Mouse (Mus musculus) forebrain, embryonic 12.5 days (tissue): Measurements from ENCODE around the gene Dgat2. TPM values are rescaled to one million over a fixed set of nuclear protein-coding genes. Genes with fewer than 3 reads are reported as not detected.

Experiments used
- ATAC-seq: fragments of 200-750 bp; cut with Nextera tagmentation; 2 replicates; pipeline ENCODE4 v1.8.0; 2017; ENCODE audit warnings: moderate TSS enrichment; ENCODE audit not compliant: low FRiP score
- H3K27ac ChIP-seq: fragments of 300-500 bp; sonication (generic); 2 replicates; pipeline ENCODE4 v1.5.1; 2016; ENCODE audit warnings: mild to moderate bottlenecking
- H3K27me3 ChIP-seq: fragments of 300-500 bp; sonication (generic); 2 replicates; pipeline ENCODE4 v1.6.1; 2016; ENCODE audit warnings: mild to moderate bottlenecking
- H3K36me3 ChIP-seq: fragments of 300-500 bp; sonication (generic); replicated peaks from 2 replicates; pipeline ENCODE4 v1.6.1; 2016; ENCODE audit warnings: mild to moderate bottlenecking
- H3K4me1 ChIP-seq: fragments of 300-500 bp; sonication (generic); 2 replicates; pipeline ENCODE4 v1.6.1; 2016
- H3K4me2 ChIP-seq: fragments of 300-500 bp; sonication (generic); 2 replicates; pipeline ENCODE4 v1.6.1; 2016; ENCODE audit warnings: mild to moderate bottlenecking, moderate library complexity
- H3K4me3 ChIP-seq: fragments of 300-500 bp; sonication (generic); replicated peaks from 2 replicates; pipeline ENCODE4 v1.5.1; 2016; ENCODE audit warnings: mild to moderate bottlenecking
- H3K9ac ChIP-seq: fragments of 300-500 bp; sonication (generic); 2 replicates; pipeline ENCODE4 v1.6.1; 2016; ENCODE audit warnings: mild to moderate bottlenecking
- H3K9me3 ChIP-seq: fragments of 300-500 bp; sonication (generic); 2 replicates; pipeline ENCODE4 v1.6.1; 2016
- WGBS: fragments of 180-500 bp; shearing (Covaris S2); methylation state at CpG from one replicate; pipeline ENCODE4 v1.1.7; 2016; 5-methylcytosine and 5-hydroxymethylcytosine counted together
- polyA plus RNA-seq: library from polyadenylated mRNA; unstranded; fragments of >200 nt; fragmentation: Nextera tagmentation; extraction: Ambion mirVana; gene quantifications from 2 replicates; pipeline ENCODE4 v1.2.1, GENCODE M21; 2016

The Dgat2 gene
- polyA plus RNA-seq, 1 experiment from 2014 or later = 8.6 TPM

DNA sequence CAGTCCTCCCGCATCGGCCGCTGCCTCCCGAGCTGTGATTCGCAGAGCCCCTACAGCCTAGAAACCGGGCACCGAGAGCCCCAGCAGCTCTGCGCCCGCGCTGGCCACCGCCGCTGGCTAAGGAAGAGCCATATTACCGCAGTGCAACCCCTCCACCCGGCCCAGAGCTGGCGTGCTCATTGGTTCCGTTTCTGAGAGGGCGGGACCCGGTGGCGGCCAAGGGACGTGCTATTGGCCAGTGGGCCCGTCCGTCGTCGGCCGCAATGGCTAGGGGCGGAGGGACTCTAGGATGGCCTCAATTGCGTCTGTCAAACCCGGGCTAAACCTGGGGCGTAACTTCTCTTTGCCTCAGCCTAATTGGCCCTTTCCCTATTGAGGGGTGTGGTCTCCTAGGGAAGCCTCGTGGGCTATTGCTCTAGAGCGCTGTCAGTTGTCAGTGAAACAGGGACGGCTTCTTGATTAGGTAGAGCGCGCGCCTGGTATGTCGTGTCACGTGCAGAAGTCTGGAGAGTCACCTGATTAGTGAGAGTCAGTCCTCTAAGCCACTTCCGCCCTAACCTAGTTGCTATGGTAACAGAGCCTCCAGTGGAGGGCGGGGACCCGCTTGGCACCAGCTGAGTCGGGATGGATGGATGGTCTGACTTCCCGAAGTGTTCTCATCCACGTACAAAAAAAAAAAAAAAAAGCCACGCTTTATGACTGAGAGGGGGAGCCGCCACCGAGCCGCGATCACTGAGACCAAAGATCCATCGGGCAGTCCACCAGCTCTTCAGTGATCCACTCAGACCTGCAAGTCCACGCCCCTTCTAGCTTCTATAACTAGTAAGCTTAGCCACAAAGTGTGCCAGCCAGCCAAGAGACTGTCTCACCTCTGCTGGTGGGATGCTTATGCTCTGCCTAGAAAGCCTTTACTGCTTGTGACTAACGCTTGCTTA, 41.3 kb downstream of the Dgat2 start, which contains the start of gene Uvrag:
Gene Uvrag, minus strand, starts transcription at position 158 of the 935 bp plus-strand sequence.
- WGBS = under 1% methylated on average over 51 of the region's 51 CpGs
- H3K9ac ChIP-seq = peak within 1 kb of the TSS; percentile 90
- 0 out of 2 replicates have a peak, but pooled peaks cover 2% of the 10 kb centered on the region for H3K27me3 ChIP-seq
- H3K4me1 ChIP-seq = peaks cover 21% of the 10 kb centered on the region
- H3K4me3 ChIP-seq = peak within 1 kb of the TSS; percentile 94
- peak within 1 kb of the TSS; percentile 72 for H3K4me2 ChIP-seq
- ATAC-seq = peak; percentile 99
- no peaks in the 10 kb centered on the region for H3K36me3 ChIP-seq
- H3K27ac ChIP-seq = peak within 1 kb of the TSS; percentile 87
- H3K9me3 ChIP-seq = no peaks in the 10 kb centered on the region

DNA sequence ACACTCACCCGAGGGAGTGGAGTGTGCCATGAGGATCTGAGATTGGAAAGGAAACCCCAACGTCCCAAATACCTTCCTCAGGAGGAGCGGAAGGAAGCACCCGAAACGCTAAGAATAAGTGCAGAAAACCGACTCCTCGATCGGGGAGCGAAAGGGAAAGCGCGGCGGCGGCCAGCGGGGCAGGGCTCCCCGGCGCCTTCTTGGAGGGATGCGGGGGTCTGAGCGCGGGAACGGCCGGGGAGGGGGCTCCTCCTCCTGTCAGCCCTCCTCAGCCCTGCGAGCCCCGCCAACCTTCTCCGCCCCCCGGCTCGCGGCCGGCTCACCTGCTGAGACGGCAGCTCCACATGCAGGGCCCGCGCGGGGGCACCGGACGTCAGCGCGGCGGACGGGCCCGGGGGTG, 42.0 kb downstream of the Dgat2 start:
- ATAC-seq = no peak
- WGBS = 0% methylated on average over 20 of the region's 39 CpGs
- Histone ChIP-seq H3K4me1 (peaks cover 21% of the 10 kb centered on the region), H3K27ac (peak overlapping the region; percentile 87), H3K9ac (peak overlapping the region; percentile 90), H3K9me3 (no peaks in the 10 kb centered on the region), H3K4me3 (peak overlapping the region; percentile 94), H3K36me3 (no peaks in the 10 kb centered on the region), H3K27me3 (0 out of 2 replicates have a peak, but pooled peaks cover 2% of the 10 kb centered on the region), H3K4me2 (peak overlapping the region; percentile 72)

DNA sequence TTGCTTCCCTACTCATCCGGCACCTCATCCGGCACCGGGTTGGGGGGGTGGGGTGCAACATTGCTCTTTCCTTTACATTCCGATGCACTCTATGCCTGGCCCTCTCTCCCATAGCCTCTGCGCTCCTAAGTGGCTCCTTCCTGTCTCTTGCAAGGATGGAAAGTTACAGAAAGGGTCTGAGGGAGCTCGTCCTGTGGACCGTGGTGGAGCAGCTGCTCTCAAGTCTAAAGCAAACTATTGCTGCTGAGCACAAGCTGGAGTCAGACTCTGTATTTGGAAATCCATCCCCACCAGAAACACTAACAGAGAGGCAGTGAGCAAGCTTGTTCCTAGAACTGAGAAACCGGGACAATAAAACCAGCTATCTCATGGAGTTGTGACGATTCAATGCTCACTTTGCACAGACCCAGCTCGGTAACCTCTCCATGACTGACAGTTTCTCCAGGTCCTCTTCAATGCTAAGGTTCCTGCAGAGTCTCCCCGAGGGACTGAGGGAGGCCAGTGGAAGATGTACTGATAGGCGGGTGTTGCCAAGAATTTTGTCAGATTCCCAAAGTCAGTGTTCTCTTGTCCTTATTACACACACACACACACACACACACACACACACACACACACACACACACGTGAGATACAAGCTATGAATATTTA, 42.6 kb downstream of the Dgat2 start:
- WGBS = 2% methylated on average over 13 of the region's 13 CpGs
- Histone ChIP-seq H3K36me3 (no peaks in the 10 kb centered on the region), H3K4me2 (peak overlapping the region; percentile 72), H3K9ac (peak overlapping the region; percentile 90), H3K4me1 (peaks cover 21% of the 10 kb centered on the region), H3K27me3 (0 out of 2 replicates have a peak, but pooled peaks cover 2% of the 10 kb centered on the region), H3K27ac (no peak overlapping the region), H3K9me3 (no peaks in the 10 kb centered on the region), H3K4me3 (peak overlapping the region; percentile 94)
- ATAC-seq = no peak

DNA sequence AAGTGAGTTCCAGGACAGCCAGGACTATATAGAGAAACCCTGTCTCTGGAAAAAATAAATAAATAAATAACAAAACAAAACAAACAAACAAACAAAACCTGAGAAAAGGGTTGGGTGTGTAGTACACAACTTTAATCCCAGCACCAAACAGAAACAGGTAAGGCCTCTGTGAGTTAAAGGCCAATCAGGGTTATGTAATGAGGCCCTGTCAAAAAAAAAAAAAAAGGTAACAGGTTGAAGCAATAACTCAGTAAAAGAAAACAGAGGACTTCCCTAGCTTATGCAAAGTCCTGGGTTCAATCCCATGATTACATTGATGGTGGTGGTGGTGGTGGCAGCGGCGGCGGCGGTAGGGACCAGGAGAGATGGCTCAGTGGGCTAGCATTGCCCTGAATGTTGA, 45.0 kb downstream of the Dgat2 start:
- peaks cover 21% of the 10 kb centered on the region for H3K4me1 ChIP-seq
- H3K9me3 ChIP-seq = no peaks in the 10 kb centered on the region
- H3K4me2 ChIP-seq = no peak overlapping the region
- H3K4me3 ChIP-seq = no peak overlapping the region
- WGBS = 99% methylated on average over 4 of the region's 4 CpGs
- H3K36me3 ChIP-seq = no peaks in the 10 kb centered on the region
- no peak for ATAC-seq
- no peak overlapping the region for H3K27ac ChIP-seq
- H3K9ac ChIP-seq = no peak overlapping the region
- H3K27me3 ChIP-seq = 0 out of 2 replicates have a peak, but pooled peaks cover 2% of the 10 kb centered on the region

DNA sequence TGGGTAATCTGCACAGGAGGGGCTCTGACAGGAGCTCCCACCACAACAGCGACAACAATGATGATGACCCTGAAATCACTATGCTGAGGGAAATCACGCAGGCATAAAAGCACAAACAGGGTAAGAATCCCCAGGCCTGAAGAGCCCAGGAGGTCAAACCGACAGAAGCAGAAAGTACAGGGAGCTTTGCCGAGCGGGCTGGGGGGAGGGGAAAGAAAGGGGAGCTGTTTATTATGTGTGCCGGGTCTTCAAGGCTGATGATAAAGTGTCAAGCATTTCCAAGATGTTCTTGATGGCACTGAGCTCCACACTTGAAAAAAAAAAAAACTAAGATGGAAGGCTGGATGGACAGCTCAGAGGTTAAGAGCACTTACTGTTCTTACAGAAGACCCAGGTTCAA, 45.7 kb downstream of the Dgat2 start:
- Histone ChIP-seq H3K27me3 (no peaks in the 10 kb centered on the region), H3K27ac (no peak overlapping the region), H3K4me2 (no peak overlapping the region), H3K36me3 (no peaks in the 10 kb centered on the region), H3K9ac (no peak overlapping the region), H3K4me1 (peaks cover 16% of the 10 kb centered on the region), H3K9me3 (no peaks in the 10 kb centered on the region), H3K4me3 (no peak overlapping the region)
- WGBS = 60% methylated on average over 6 of the region's 6 CpGs
- no peak for ATAC-seq

DNA sequence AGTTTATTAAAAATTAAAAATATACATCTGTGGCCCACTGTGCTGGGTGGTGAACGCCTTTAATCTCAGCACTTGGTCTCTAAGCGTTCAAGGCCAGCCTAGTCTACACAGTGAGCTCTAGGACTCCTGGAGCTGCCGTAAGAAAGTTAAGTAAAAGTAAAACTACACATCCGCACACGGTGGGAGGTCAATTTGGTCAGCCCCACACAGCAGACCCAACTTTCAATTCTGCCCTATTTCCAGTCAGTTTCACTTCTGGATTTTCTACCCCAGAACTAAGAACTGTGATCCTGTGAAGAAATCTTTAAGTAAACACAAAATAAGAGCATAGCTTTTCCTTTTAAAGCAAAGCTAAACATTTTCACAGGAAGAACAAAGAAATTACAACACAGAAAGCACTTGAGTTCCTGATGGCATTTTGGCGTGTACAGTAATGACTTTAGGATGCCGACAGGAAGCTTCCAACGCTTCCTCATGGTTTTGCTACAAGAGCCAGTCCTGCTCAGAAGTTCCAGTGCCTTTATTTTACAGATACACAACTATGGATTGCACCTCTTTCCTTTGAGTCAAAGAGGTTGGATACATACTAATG, 48.6 kb downstream of the Dgat2 start:
- no peaks in the 10 kb centered on the region for H3K9me3 ChIP-seq
- no peaks in the 10 kb centered on the region for H3K4me1 ChIP-seq
- no peak overlapping the region for H3K4me3 ChIP-seq
- H3K27me3 ChIP-seq = no peaks in the 10 kb centered on the region
- H3K4me2 ChIP-seq = no peak overlapping the region
- H3K36me3 ChIP-seq = no peaks in the 10 kb centered on the region
- 92% methylated on average over 8 of the region's 8 CpGs for WGBS
- no peak for ATAC-seq
- H3K9ac ChIP-seq = no peak overlapping the region
- no peak overlapping the region for H3K27ac ChIP-seq

DNA sequence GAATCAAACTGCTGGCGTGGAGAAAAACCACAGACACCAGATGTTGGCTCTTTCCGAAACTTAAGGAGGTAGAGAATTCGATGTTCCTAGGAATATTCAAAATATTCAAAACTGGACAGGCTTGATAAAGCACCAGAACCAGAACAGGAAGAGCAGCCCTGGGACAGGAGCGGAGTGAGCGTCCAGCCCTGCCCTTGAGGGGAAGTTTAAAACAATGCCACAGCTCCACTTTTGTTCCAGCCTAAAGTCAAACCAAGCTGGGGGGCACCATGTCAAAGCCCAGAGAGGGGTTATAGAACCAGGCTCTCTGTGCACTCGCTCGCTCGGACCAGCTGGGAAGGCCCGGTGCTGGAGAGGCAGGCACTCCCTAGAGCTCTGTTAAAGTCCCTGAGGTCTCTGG, 49.9 kb downstream of the Dgat2 start:
- Histone ChIP-seq H3K36me3 (no peaks in the 10 kb centered on the region), H3K4me3 (no peak overlapping the region), H3K27me3 (no peaks in the 10 kb centered on the region), H3K4me2 (no peak overlapping the region), H3K4me1 (peaks cover 9% of the 10 kb centered on the region), H3K27ac (0 out of 2 replicates have a peak overlapping the region, but pooled peaks have one; percentile 25), H3K9me3 (no peaks in the 10 kb centered on the region), H3K9ac (no peak overlapping the region)
- WGBS = 89% methylated on average over 9 of the region's 9 CpGs
- no peak for ATAC-seq

DNA sequence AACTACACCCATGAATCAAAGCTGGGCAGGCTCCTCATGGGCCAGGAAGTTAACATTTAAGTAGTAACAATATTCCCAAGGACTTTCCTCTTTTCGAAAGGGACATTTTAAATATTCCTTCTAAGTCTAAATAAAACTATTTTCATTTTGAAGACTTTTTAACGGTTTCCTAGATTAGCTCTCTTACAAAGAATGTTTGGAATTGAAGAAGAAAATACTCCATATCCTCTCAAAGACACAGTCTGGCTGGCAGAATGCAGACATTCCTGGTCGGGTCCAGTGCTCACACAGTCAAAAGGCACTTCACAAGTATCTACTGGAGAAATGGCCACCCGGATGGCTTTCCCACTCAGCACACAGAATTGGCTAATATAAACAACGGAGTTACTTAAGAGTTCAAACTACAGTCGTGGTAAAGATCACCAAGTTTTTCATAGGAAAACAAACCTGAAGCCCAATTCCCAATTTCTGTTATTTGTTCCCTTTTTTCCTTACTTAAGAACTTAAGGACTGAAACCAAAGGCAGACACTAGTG, 50.6 kb downstream of the Dgat2 start:
- WGBS = 82% methylated on average over 6 of the region's 6 CpGs
- Histone ChIP-seq H3K9me3 (no peaks in the 10 kb centered on the region), H3K27me3 (no peaks in the 10 kb centered on the region), H3K9ac (no peak overlapping the region), H3K4me3 (no peak overlapping the region), H3K4me2 (no peak overlapping the region), H3K27ac (no peak overlapping the region), H3K36me3 (no peaks in the 10 kb centered on the region), H3K4me1 (peaks cover 13% of the 10 kb centered on the region)
- no peak for ATAC-seq

DNA sequence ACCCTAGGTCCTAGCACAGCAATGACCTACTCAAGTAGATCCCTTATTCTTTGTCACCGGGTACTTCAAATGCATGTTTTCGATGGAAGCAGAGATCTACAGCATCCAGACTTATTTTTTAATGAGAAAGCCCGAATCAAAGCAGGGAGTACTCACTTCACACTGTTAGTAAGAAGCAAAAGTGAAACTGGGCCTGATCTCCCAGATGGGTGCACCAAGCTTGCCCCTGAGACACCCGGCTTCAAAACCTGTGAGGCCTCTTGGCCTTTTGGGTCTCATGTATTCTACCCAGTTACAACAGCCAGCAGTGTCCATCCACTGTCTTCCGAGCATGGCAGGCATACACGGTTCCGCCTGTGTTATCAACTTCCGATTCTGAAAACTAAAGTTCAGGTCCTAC, 53.6 kb downstream of the Dgat2 start:
- Histone ChIP-seq H3K9me3 (no peaks in the 10 kb centered on the region), H3K36me3 (no peaks in the 10 kb centered on the region), H3K4me3 (no peak overlapping the region), H3K4me2 (no peak overlapping the region), H3K9ac (no peak overlapping the region), H3K4me1 (peaks cover 13% of the 10 kb centered on the region), H3K27ac (no peak overlapping the region), H3K27me3 (no peaks in the 10 kb centered on the region)
- WGBS = 95% methylated on average over 8 of the region's 8 CpGs
- no peak for ATAC-seq

DNA sequence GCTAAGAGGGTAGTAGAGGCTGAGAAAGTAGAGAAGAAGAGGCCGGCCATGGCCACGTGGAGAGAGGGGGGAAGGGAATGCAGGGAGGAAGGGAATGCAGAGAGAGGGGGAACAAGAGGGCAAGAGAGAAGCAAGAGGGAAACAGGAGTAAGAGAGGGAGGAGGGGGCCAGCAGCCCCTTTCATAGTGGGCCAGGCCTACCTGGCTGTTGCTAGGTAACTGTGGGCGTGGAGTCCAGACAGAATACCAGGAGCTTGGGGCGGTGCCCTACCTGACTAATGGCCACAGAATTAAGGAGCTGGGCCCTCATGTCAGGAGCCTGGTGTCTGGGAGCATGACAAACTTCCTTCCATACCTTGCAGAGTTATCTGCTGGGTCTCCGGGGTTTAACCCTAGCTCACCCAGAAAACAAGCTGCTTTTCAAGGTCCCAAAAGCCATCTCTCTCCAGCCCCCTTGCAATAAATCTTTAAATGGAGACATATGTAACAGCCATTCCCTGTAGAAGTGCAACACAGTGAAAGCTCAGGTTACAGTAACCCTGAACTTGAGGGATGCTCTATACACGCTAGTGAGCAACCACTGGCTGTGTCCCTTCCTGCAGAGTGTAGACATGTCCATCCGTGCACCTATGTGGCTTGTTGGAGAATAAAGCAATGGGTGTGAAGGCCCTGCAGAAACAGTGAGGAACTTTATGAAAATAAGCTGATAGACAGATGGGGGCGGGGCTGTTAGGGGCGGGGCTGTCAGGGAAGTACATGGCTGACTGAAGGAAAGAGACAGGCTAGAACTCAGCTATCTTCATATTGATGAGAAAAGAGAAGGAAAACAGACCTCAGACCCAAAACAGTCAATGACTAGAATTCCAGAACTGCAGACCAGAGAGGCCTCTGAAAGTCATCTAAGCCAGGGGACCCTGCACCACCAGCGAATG, 54.2 kb downstream of the Dgat2 start:
- Histone ChIP-seq H3K4me1 (peaks cover 13% of the 10 kb centered on the region), H3K4me2 (no peak overlapping the region), H3K4me3 (no peak overlapping the region), H3K36me3 (no peaks in the 10 kb centered on the region), H3K9me3 (no peaks in the 10 kb centered on the region), H3K9ac (no peak overlapping the region), H3K27ac (no peak overlapping the region), H3K27me3 (no peaks in the 10 kb centered on the region)
- 47% methylated on average over 10 of the region's 10 CpGs for WGBS
- no peak for ATAC-seq

DNA sequence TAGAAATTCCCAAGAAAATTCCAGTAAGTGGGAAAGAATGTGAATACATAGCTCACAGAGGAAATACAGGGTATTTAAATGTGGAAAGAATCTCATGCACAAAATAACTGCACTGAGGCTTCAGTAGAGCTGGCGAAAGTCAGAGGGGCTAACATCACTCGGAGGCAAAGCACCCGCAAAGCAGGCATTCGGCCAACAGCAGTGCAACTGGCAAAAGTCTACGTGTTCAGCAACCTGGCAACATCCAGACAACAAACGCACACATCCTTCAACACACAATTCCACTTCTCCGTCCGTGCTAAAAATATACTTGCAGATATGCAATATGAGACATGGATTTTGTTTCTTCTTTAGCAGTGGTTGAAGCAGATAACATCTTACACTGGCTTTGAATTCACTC, 56.5 kb downstream of the Dgat2 start:
- no peak overlapping the region for H3K27ac ChIP-seq
- H3K36me3 ChIP-seq = no peaks in the 10 kb centered on the region
- no peak overlapping the region for H3K4me2 ChIP-seq

More for the DNA sequence above, 56.5 kb downstream of the Dgat2 start:
- no peak overlapping the region for H3K4me3 ChIP-seq
- H3K4me1 ChIP-seq = peaks cover 13% of the 10 kb centered on the region
- no peak overlapping the region for H3K9ac ChIP-seq
- no peak for ATAC-seq
- no peaks in the 10 kb centered on the region for H3K9me3 ChIP-seq
- 89% methylated on average over 8 of the region's 8 CpGs for WGBS
- H3K27me3 ChIP-seq = no peaks in the 10 kb centered on the region
